Mouse (Mus musculus) kidney, embryonic 14.5 days (tissue): ENCODE results near the gene Atxn3. TPM values are rescaled to one million over a fixed set of nuclear protein-coding genes. Genes with fewer than 3 reads are reported as not detected.

Experiments
- ATAC-seq: fragments of 200-750 bp; cut with Nextera tagmentation; 2 replicates; pipeline ENCODE4 v1.8.0; 2017; ENCODE audit warnings: moderate number of reproducible peaks, mild to moderate bottlenecking, moderate TSS enrichment, moderate library complexity; ENCODE audit not compliant: low FRiP score, low TSS enrichment
- H3K27ac ChIP-seq: fragments of 300-500 bp; sonication (generic); 2 replicates; pipeline ENCODE4 v1.5.1; 2014; ENCODE audit warnings: low read depth, mild to moderate bottlenecking, low read length, moderate library complexity, mixed read lengths
- H3K27me3 ChIP-seq: fragments of 300-500 bp; sonication (generic); 2 replicates; pipeline ENCODE4 v1.6.1; 2014; ENCODE audit warnings: mild to moderate bottlenecking, low read length; ENCODE audit not compliant: control insufficient read depth, insufficient read depth
- H3K36me3 ChIP-seq: fragments of 300-500 bp; sonication (generic); 2 replicates; pipeline ENCODE4 v1.6.1; 2014; ENCODE audit warnings: low read length, mixed read lengths; ENCODE audit not compliant: control insufficient read depth, insufficient read depth
- H3K4me1 ChIP-seq: fragments of 300-500 bp; sonication (generic); 2 replicates; pipeline ENCODE4 v1.6.1; 2014; ENCODE audit warnings: low read length, mixed read lengths; ENCODE audit not compliant: control insufficient read depth, insufficient read depth
- H3K4me2 ChIP-seq: fragments of 300-500 bp; sonication (generic); replicated peaks from 2 replicates; pipeline ENCODE4 v1.6.1; 2014; ENCODE audit warnings: low read depth, mild to moderate bottlenecking, low read length
- H3K4me3 ChIP-seq: fragments of 300-500 bp; sonication (generic); 2 replicates; pipeline ENCODE4 v1.5.1; 2014; ENCODE audit warnings: mild to moderate bottlenecking, low read length
- H3K9ac ChIP-seq: fragments of 300-500 bp; sonication (generic); 2 replicates; pipeline ENCODE4 v1.6.1; 2014; ENCODE audit warnings: low read depth, mild to moderate bottlenecking, low read length, moderate library complexity
- H3K9me3 ChIP-seq: fragments of 300-500 bp; sonication (generic); 2 replicates; pipeline ENCODE4 v1.6.1; 2016; ENCODE audit warnings: low read length; ENCODE audit not compliant: control insufficient read depth
- WGBS: fragments of 180-500 bp; shearing (Covaris S2); extraction: QIAGEN DNeasy Blood & Tissue Kit; methylation state at CpG from one replicate; pipeline ENCODE4 v1.1.7; 2014; 5-methylcytosine and 5-hydroxymethylcytosine counted together
- polyA plus RNA-seq: library from polyadenylated mRNA; unstranded; fragments of >200 nt; fragmentation: Nextera tagmentation; extraction: Ambion mirVana; gene quantifications from 2 replicates; pipeline ENCODE4 v1.2.1, GENCODE M21; 2014

Atxn3 gene
- polyA plus RNA-seq, 1 experiment from 2014 or later: 19.4 TPM

- Histone ChIP-seq H3K4me2 (no peak overlapping the region), H3K27me3 (no peaks in the 10 kb centered on the region), H3K36me3 (peaks cover 71% of the 10 kb centered on the region), H3K4me3 (no peak overlapping the region), H3K9ac (no peak overlapping the region), H3K4me1 (no peaks in the 10 kb centered on the region), H3K9me3 (no peaks in the 10 kb centered on the region), H3K27ac (no peak overlapping the region)
- no peak for ATAC-seq
- whole genome bisulfite sequencing: 79% methylated on average over 2 of the region's 2 CpGs
These were observed 69.7 kb downstream of the Atxn3 start for GRCm38 (mm10) chr12:101888312-101888711.

GRCm38 (mm10) chr12:101884926-101885325 lies 73.1 kb downstream of the Atxn3 start:
- H3K4me2 ChIP-seq: no peak overlapping the region
- H3K9ac ChIP-seq: no peak overlapping the region
- peaks cover 64% of the 10 kb centered on the region for H3K36me3 ChIP-seq
- H3K4me1 ChIP-seq: no peaks in the 10 kb centered on the region
- H3K4me3 ChIP-seq: no peak overlapping the region
- ATAC-seq: no peak
- no peaks in the 10 kb centered on the region for H3K27me3 ChIP-seq
- no peak overlapping the region for H3K27ac ChIP-seq
- 95% methylated on average over 7 of the region's 7 CpGs for WGBS
- H3K9me3 ChIP-seq: no peaks in the 10 kb centered on the region

- Histone ChIP-seq H3K4me1 (no peaks in the 10 kb centered on the region), H3K36me3 (peaks cover 39% of the 10 kb centered on the region), H3K9ac (no peak overlapping the region), H3K4me2 (no peak overlapping the region), H3K4me3 (no peak overlapping the region), H3K9me3 (no peaks in the 10 kb centered on the region), H3K27me3 (no peaks in the 10 kb centered on the region), H3K27ac (no peak overlapping the region)
- no peak for ATAC-seq
- WGBS: 88% methylated on average over 2 of the region's 2 CpGs
These were observed 81.7 kb downstream of the Atxn3 start for GRCm38 (mm10) chr12:101876374-101876773.

GRCm38 (mm10) chr12:101875107-101875506 lies 82.9 kb downstream of the Atxn3 start:
- no peak overlapping the region for H3K4me2 ChIP-seq
- H3K27ac ChIP-seq: no peak overlapping the region
- no peak for ATAC-seq
- H3K27me3 ChIP-seq: no peaks in the 10 kb centered on the region
- H3K9ac ChIP-seq: no peak overlapping the region
- no peak overlapping the region for H3K4me3 ChIP-seq
- 67% methylated on average over 1 of the region's 1 CpGs for WGBS
- no peaks in the 10 kb centered on the region for H3K4me1 ChIP-seq
- peaks cover 39% of the 10 kb centered on the region for H3K36me3 ChIP-seq
- no peaks in the 10 kb centered on the region for H3K9me3 ChIP-seq

Other genes with a start within 250 kb of the Atxn3 start
- 0.43 and 0.62 TPM in 2 replicates for gene Tc2n, start 239.7 kb downstream of the Atxn3 start, polyA plus RNA-seq
- gene Fbln5, start 139.2 kb downstream of the Atxn3 start, polyA plus RNA-seq: 36.2 and 51.3 TPM in 2 replicates
- gene Trip11, start 45.0 kb downstream of the Atxn3 start, polyA plus RNA-seq: 19.8 and 29.4 TPM in 2 replicates
- 26.7 and 35.3 TPM in 2 replicates for gene Cpsf2, start 17.7 kb upstream of the Atxn3 start, polyA plus RNA-seq
- gene Slc24a4, start 170.5 kb upstream of the Atxn3 start, polyA plus RNA-seq: not detected in 2 replicates